In genomic region chr7:45395578-45396336, GRCm38 (mm10) we compare ENCODE assay signal across 8 mouse cellular contexts. TPM values are rescaled to one million over a fixed set of nuclear protein-coding genes. Genes with fewer than 3 reads are reported as not detected.
A peak's percentile ranks its signal among the peaks of the same experiment; 100 is the strongest.
DNase-seq lines count a peak whose midpoint lies in the region; ATAC-seq lines count a peak whose summit lies in the region.

TSS of gene Snrnp70 (minus strand) at chr7:45395742.

- peaks cover 8% of the 10 kb centered on the region; the same call in 1 of the 2 replicates for H3K4me1 ChIP-seq in brown adipose tissue, adult 24 weeks (ENCODE audit: control insufficient read depth, insufficient read depth, insufficient read length, low read length)
- H3K4me1 ChIP-seq in heart, embryonic 13.5 days: peaks cover 23% of the 10 kb centered on the region
- peaks cover 37% of the 10 kb centered on the region for H3K4me1 ChIP-seq in liver, embryonic 12.5 days
- peaks cover 11% of the 10 kb centered on the region for H3K4me1 ChIP-seq in stomach, embryonic 15.5 days

- peak within 1 kb of the TSS; percentile 48 for H3K27ac ChIP-seq in brown adipose tissue, adult 24 weeks (replicated peaks; ENCODE audit: low read depth, low read length)
- H3K27ac ChIP-seq in heart, embryonic 13.5 days (replicated peaks): peak within 1 kb of the TSS; percentile 98
- H3K27ac ChIP-seq in liver, embryonic 12.5 days: peak within 1 kb of the TSS; percentile 98
- peak within 1 kb of the TSS; percentile 98 for H3K27ac ChIP-seq in stomach, embryonic 15.5 days

- peaks cover 33% of the 10 kb centered on the region for H3K36me3 ChIP-seq in heart, embryonic 13.5 days
- peaks cover 37% of the 10 kb centered on the region for H3K36me3 ChIP-seq in liver, embryonic 12.5 days
- H3K36me3 ChIP-seq in stomach, embryonic 15.5 days: peaks cover 17% of the 10 kb centered on the region; the same call in 1 of the 2 replicates

- peak within 1 kb of the TSS; percentile 100 for H3K4me2 ChIP-seq in heart, embryonic 13.5 days
- H3K4me2 ChIP-seq in liver, embryonic 12.5 days: peak within 1 kb of the TSS; percentile 78
- H3K4me2 ChIP-seq in stomach, embryonic 15.5 days: peak within 1 kb of the TSS; percentile 89

- peak; percentile 100 for DNase-seq in CD4-positive, CD25-positive, alpha-beta regulatory T cell, adult 2 months (ENCODE audit: low read depth, low spot score)
- DNase-seq in fat pad, adult 2 months (ENCODE audit: extremely low read depth, low read depth, low spot score): peak; percentile 98
- DNase-seq in kidney, postnatal 10 days: peak; percentile 100
- DNase-seq in natural killer cell, adult 2 months (ENCODE audit: low spot score in 2 of 2): peak; percentile 100

- peak within 1 kb of the TSS; percentile 72 for H3K4me3 ChIP-seq in brown adipose tissue, adult 24 weeks (ENCODE audit: insufficient read depth, low read depth, low read length)
- H3K4me3 ChIP-seq in heart, embryonic 13.5 days: peak within 1 kb of the TSS; percentile 86
- H3K4me3 ChIP-seq in liver, embryonic 12.5 days: peak within 1 kb of the TSS; percentile 90
- peak within 1 kb of the TSS; percentile 86 for H3K4me3 ChIP-seq in stomach, embryonic 15.5 days (replicated peaks)

- no peaks in the 10 kb centered on the region for H3K9me3 ChIP-seq in heart, embryonic 13.5 days
- no peaks in the 10 kb centered on the region for H3K9me3 ChIP-seq in liver, embryonic 12.5 days (replicated peaks)
- H3K9me3 ChIP-seq in stomach, embryonic 15.5 days: no peaks in the 10 kb centered on the region

- no peaks in the 10 kb centered on the region for H3K27me3 ChIP-seq in heart, embryonic 13.5 days (replicated peaks)
- no peaks in the 10 kb centered on the region for H3K27me3 ChIP-seq in liver, embryonic 12.5 days (replicated peaks)
- no peaks in the 10 kb centered on the region for H3K27me3 ChIP-seq in stomach, embryonic 15.5 days (replicated peaks)

- under 1% methylated on average over 60 of the region's 60 CpGs for WGBS in heart, embryonic 13.5 days
- under 1% methylated on average over 60 of the region's 60 CpGs for WGBS in liver, embryonic 12.5 days (ENCODE audit: insufficient replicate concordance)
- WGBS in stomach, embryonic 15.5 days: under 1% methylated on average over 60 of the region's 60 CpGs

- peak within 1 kb of the TSS; percentile 99 for H3K9ac ChIP-seq in heart, embryonic 13.5 days
- H3K9ac ChIP-seq in liver, embryonic 12.5 days: peak within 1 kb of the TSS; percentile 93
- H3K9ac ChIP-seq in stomach, embryonic 15.5 days: peak within 1 kb of the TSS; percentile 72

- ATAC-seq in heart, embryonic 13.5 days (ENCODE audit: extremely low read depth, insufficient number of reproducible peaks, low FRiP score, low TSS enrichment): peak; percentile 92
- ATAC-seq in liver, embryonic 12.5 days: peak; percentile 94
- ATAC-seq in stomach, embryonic 15.5 days (ENCODE audit: insufficient read depth, low FRiP score, low read depth): peak; percentile 97

RNA-seq across cellular contexts. Expression of gene Snrnp70, which starts in this region (rescaled TPM):
- polyA plus RNA-seq in brown adipose tissue, adult 24 weeks (2012; ENCODE audit: insufficient read depth, insufficient read length, missing spikeins): 69.0 and 82.7 TPM in 2 replicates
- polyA plus RNA-seq in heart, embryonic 13.5 days (2015; fragmentation: Nextera tagmentation; extraction: Ambion mirVana): 136 and 140 TPM in 2 replicates
- 170 and 179 TPM in 2 replicates for polyA plus RNA-seq in liver, embryonic 12.5 days (2016; fragmentation: Nextera tagmentation; extraction: Ambion mirVana)
- 225 and 247 TPM in 2 replicates for polyA plus RNA-seq in stomach, embryonic 15.5 days (2015; fragmentation: Nextera tagmentation; extraction: Ambion mirVana)

Comparison
In these comparisons a context has a peak if more than half of its experiments do, and no peak if none do; other contexts are left out.
1. Peak in every context shown above with its lines: DNase-seq, ATAC-seq, H3K4me3 ChIP-seq and H3K27ac ChIP-seq.
2. H3K27ac ChIP-seq: peak in every context shown above with its lines; median percentile 98 in heart, embryonic 13.5 days; 98 in liver, embryonic 12.5 days; 98 in stomach, embryonic 15.5 days; 48 in brown adipose tissue, adult 24 weeks.